Mouse (Mus musculus) G1E (cell line): ENCODE measurements around the gene Pam. TPM values are rescaled to one million over a fixed set of nuclear protein-coding genes. Genes with fewer than 3 reads are reported as not detected.

Source experiments
- ATAC-seq: 2 replicates; pipeline ENCODE4 v1.8.0; 2016; ENCODE audit warnings: mild to moderate bottlenecking; ENCODE audit not compliant: insufficient number of reproducible peaks, poor library complexity, low FRiP score, severe bottlenecking; ENCODE audit errors: extremely low read depth
- DNase-seq: peaks from one replicate; pipeline ENCODE4 v3.0.0; 2012; ENCODE audit warnings: low spot score
- H3K27me3 ChIP-seq: 2 replicates; pipeline ENCODE4 v1.6.1; 2012; ENCODE audit warnings: mild to moderate bottlenecking, low read length, inconsistent platforms; ENCODE audit not compliant: insufficient read depth
- H3K36me3 ChIP-seq: replicated peaks from 2 replicates; pipeline ENCODE3; 2012; ENCODE audit warnings: mild to moderate bottlenecking, inconsistent platforms
- H3K4me1 ChIP-seq: 2 replicates; pipeline ENCODE4 v1.6.1; 2012; ENCODE audit warnings: low read depth, low read length, inconsistent platforms, mixed read lengths; ENCODE audit not compliant: insufficient read depth
- H3K4me3 ChIP-seq: 2 replicates; pipeline ENCODE4 v1.5.1; 2012; ENCODE audit warnings: low read depth, mild to moderate bottlenecking, inconsistent platforms, low read length, moderate library complexity, mixed read lengths
- H3K9me3 ChIP-seq: replicated peaks from 2 replicates; pipeline ENCODE4 v1.6.1; 2012; ENCODE audit warnings: inconsistent platforms
- CTCF ChIP-seq: IDR thresholded peaks from 2 replicates; pipeline ENCODE4 v1.5.1; 2012; ENCODE audit warnings: low read depth, low read length, inconsistent platforms, mixed read lengths
- GATA1 ChIP-seq: IDR thresholded peaks from 2 replicates; pipeline ENCODE4 v1.6.1; 2012; ENCODE audit warnings: borderline replicate concordance, low read length, inconsistent platforms, mixed read lengths
- GATA2 ChIP-seq: IDR thresholded peaks from 2 replicates; pipeline ENCODE4 v1.6.1; 2012; ENCODE audit warnings: low read depth, low read length, inconsistent platforms, borderline replicate concordance
- POLR2AphosphoS5 ChIP-seq: IDR thresholded peaks from 2 replicates; pipeline ENCODE4 v1.6.1; 2012; ENCODE audit warnings: low read depth, low read length, inconsistent platforms; ENCODE audit not compliant: insufficient replicate concordance
- TAL1 ChIP-seq: conservative IDR thresholded peaks from 2 replicates; pipeline ENCODE4 v1.6.1; 2012; ENCODE audit warnings: low read depth, low read length, inconsistent platforms, mixed read lengths
- polyA plus RNA-seq: library from polyadenylated mRNA; stranded (reverse); fragments of >175 nt; gene quantifications from 2 replicates; pipeline ENCODE4 v1.2.3, GENCODE M21; 2012
- total RNA-seq, 2 experiments: library from RNA; stranded (forward) in 1 of 2; stranded (reverse) in 1 of 2; fragments of 200-1000 nt in 1 of 2; fragments of >200 nt in 1 of 2; fragmentation: Nextera tagmentation in 1 of 2; gene quantifications; 2 replicates each; pipeline ENCODE4 v1.2.3; 2014 to 2017

Gene Pam
- total and polyA plus RNA-seq, 3 experiments: 0.60 TPM; not detected in 2

DNA sequence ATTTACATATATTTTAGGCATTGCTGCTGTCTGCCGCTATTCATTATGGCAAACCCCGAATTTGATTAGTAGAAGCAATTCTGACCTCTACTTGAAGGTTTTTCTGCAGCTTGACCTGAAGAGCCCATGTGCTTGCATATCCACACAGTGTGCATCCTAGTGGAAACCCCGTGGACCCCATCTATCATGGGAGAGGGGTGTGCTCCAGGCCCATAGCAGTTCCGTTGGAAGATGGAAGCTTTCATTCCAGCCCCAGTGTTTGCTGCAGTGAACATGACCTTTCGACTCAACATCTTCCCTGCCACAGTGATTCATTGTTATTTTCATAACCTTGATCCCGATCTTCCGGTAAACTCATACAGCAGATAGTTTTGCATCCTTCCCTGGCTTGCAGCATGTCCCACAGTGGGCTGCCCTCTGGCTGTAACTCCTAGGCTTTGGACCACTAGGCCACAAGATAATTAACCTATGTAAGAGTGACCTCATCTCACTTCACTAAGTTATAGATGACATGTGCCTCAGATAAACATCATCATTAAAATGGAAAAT is 191.5 kb downstream of the Pam start:
- no peak for ATAC-seq
- Histone ChIP-seq H3K27me3 (no peaks in the 10 kb centered on the region), H3K4me1 (no peaks in the 10 kb centered on the region), H3K9me3 (peaks cover 19% of the 10 kb centered on the region), H3K36me3 (no peaks in the 10 kb centered on the region), H3K4me3 (no peak overlapping the region)
- TF ChIP-seq CTCF (no peak), POLR2AphosphoS5 (no peak), GATA2 (no peak), TAL1 (no peak), GATA1 (no peak)
- DNase-seq: no peak

DNA sequence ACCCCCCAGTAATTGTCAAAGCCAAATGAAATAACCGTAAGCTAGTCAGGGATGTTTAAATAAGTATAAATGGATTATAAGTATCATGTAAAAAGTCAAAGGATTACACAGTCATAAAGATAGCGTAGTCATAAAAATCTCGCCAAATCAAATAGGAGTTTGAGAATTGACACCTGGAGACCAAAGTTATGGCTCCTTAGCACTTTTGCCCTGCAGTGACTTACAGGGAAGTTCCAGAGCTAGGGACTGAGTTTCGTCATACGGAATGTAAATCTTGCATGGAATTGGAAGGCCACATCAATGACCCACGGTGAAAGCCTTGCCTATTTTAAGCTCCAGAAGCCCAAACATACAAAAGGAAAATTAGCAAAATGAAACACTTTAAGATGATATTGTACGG is 192.6 kb downstream of the Pam start:
- Histone ChIP-seq H3K4me3 (no peak overlapping the region), H3K9me3 (peaks cover 17% of the 10 kb centered on the region), H3K36me3 (no peaks in the 10 kb centered on the region), H3K27me3 (no peaks in the 10 kb centered on the region), H3K4me1 (no peaks in the 10 kb centered on the region)
- ATAC-seq: no peak
- DNase-seq: no peak
- TF ChIP-seq POLR2AphosphoS5 (no peak), CTCF (no peak), TAL1 (no peak), GATA2 (no peak), GATA1 (no peak)

DNA sequence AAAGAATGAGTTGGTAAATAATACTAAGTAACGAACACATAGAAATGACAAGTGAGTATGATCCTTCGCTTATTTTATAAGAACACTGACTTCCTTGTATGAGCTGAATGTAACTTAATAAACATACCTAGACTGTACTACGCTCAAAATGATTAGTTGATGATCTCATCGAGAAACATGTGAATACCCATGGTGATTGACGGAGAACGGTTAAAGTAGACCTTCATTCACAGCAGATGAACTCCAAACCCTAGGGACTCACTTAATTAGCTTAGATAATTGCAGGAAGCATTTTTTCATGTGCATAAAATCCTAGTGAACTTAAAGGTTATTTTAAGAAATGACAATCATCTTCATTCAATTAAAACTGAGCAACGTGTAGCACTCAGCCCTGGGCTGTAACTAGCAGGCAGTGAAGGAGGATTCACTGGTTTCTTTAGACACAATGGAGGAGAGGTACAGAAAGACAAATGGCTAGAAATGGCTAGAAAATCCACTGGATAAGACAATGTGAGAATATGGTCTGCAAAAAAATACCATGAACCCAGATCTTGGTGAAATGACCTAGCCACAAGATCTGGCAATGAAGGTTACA is 194.8 kb downstream of the Pam start:
- no peak overlapping the region for H3K4me3 ChIP-seq
- no peak for DNase-seq
- H3K9me3 ChIP-seq: peaks cover 21% of the 10 kb centered on the region
- no peaks in the 10 kb centered on the region for H3K4me1 ChIP-seq
- H3K27me3 ChIP-seq: no peaks in the 10 kb centered on the region
- TF ChIP-seq TAL1: no peak
- no peak for TF ChIP-seq POLR2AphosphoS5
- no peak for TF ChIP-seq CTCF
- TF ChIP-seq GATA1: no peak
- no peak for TF ChIP-seq GATA2
- ATAC-seq: no peak
- no peaks in the 10 kb centered on the region for H3K36me3 ChIP-seq

DNA sequence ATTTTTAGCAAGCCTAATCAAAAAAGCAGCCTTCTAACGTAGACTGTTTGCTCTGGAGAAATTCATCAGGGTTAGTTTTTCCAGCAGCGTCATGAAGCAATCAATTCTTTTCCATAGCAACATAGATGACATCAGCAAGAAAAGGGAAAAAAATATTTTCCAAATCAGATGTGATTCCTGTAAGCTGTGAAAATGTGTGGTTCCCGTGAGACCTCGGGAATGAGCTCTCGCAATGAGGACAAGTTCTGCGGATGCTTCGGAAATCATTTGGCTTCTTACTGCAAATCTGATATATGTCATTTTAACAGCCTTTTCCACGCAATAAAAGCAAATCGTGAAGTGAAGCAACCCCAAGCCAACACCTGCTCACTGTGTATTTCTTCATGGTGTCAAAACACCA is 207.9 kb downstream of the Pam start:
- no peak for ATAC-seq
- no peaks in the 10 kb centered on the region for H3K36me3 ChIP-seq
- H3K4me3 ChIP-seq: no peak overlapping the region
- no peaks in the 10 kb centered on the region for H3K27me3 ChIP-seq
- DNase-seq: no peak
- peaks cover 12% of the 10 kb centered on the region for H3K9me3 ChIP-seq
- no peak for TF ChIP-seq GATA2
- no peak for TF ChIP-seq GATA1
- no peak for TF ChIP-seq TAL1
- TF ChIP-seq CTCF: no peak
- TF ChIP-seq POLR2AphosphoS5: no peak
- no peaks in the 10 kb centered on the region for H3K4me1 ChIP-seq

DNA sequence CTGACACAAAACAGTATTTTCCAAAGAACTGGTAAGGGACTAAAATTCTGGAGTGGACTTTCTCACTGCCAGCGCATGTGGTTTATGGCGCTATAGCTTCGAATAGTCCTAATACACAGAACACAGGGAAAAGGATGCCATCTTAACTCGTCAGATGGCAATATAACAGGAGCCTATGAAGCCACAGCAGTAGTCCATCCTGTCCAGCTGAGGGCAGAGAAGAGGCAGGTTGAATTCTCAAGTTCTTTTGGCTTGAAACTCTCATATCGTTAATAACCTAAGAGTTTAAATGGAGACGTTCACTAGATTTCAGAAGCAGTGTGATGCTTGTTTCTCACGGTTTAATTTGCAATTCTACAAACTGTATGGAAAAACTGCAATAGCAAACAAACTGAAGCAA is 211.9 kb downstream of the Pam start:
- peaks cover 10% of the 10 kb centered on the region for H3K9me3 ChIP-seq
- DNase-seq: no peak
- no peaks in the 10 kb centered on the region for H3K27me3 ChIP-seq
- H3K36me3 ChIP-seq: no peaks in the 10 kb centered on the region
- no peaks in the 10 kb centered on the region for H3K4me1 ChIP-seq
- H3K4me3 ChIP-seq: no peak overlapping the region
- TF ChIP-seq GATA1 (no peak), CTCF (no peak), POLR2AphosphoS5 (no peak), GATA2 (no peak), TAL1 (no peak)
- no peak for ATAC-seq

DNA sequence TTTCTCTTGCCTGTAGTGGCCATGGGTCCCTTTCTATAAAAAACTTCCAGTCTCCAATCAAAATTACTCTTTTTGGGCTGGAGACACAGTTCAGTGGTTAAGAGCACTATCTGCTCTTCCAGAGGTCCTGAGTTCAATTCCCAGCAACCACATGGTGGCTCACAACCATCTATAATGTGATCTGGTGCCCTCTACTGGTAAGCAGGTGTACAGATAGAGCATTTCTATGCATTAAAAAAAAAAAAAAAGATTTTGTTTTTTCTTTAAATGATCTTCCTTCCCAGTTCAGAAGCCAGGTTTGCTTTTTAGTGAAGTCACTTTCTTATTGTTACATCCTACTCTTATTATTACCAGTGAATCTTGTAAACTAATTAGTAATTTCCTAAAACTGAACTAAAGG is 218.4 kb downstream of the Pam start:
- no peaks in the 10 kb centered on the region for H3K27me3 ChIP-seq
- no peak for DNase-seq

More for the DNA sequence above, 218.4 kb downstream of the Pam start:
- ATAC-seq: no peak
- Histone ChIP-seq H3K36me3 (no peaks in the 10 kb centered on the region), H3K9me3 (peaks cover 5% of the 10 kb centered on the region; the same call in 1 of the 2 replicates), H3K4me1 (no peaks in the 10 kb centered on the region), H3K4me3 (no peak overlapping the region)
- TF ChIP-seq GATA1: no peak
- no peak for TF ChIP-seq TAL1
- TF ChIP-seq CTCF: no peak
- TF ChIP-seq GATA2: no peak
- no peak for TF ChIP-seq POLR2AphosphoS5
